Mouse (Mus musculus) right cerebral cortex, adult 18-20 months (tissue): ENCODE data around the gene Cwc25.
"Not testable (repeated sequence)": the region's sequence is repeated elsewhere in the genome, so short reads cannot be mapped to it uniquely, and the experiment has no call there.

Experiments used
- DNase-seq: peaks from one replicate; pipeline ENCODE4 v3.0.0; 2022; ENCODE audit warnings: mixed read lengths

Cwc25 gene

GRCm38 (mm10) chr11:97771410-97771809 is 5.1 kb upstream of the Cwc25 start:
- DNase-seq = no peak

- no peak for DNase-seq
These were observed 3.3 kb upstream of the Cwc25 start for GRCm38 (mm10) chr11:97769704-97770103.

- DNase-seq = no peak
These were observed 4.7 kb downstream of the Cwc25 start for GRCm38 (mm10) chr11:97761638-97762037.

GRCm38 (mm10) chr11:97758942-97759341 is 7.4 kb downstream of the Cwc25 start:
- DNase-seq = no peak

GRCm38 (mm10) chr11:97758125-97758524 is 8.2 kb downstream of the Cwc25 start:
- DNase-seq = no peak

GRCm38 (mm10) chr11:97753277-97753676 is 13.1 kb downstream of the Cwc25 start:
- DNase-seq = peak; percentile 80

GRCm38 (mm10) chr11:97748496-97748895 is 17.9 kb downstream of the Cwc25 start:
- DNase-seq = no peak

- no peak for DNase-seq
These were observed 18.6 kb downstream of the Cwc25 start for GRCm38 (mm10) chr11:97747773-97748172.

GRCm38 (mm10) chr11:97745331-97745721 is 21.0 kb downstream of the Cwc25 start:
- no peak for DNase-seq

GRCm38 (mm10) chr11:97744718-97745330 is 21.5 kb downstream of the Cwc25 start:
- peak; percentile 99 for DNase-seq

- no peak for DNase-seq
These were observed 22.2 kb downstream of the Cwc25 start, which contains the start of gene Pip4k2b for GRCm38 (mm10) chr11:97744063-97744717. Gene Pip4k2b, minus strand, starts transcription at chr11:97744704.

- no peak for DNase-seq
These were observed 22.9 kb downstream of the Cwc25 start for GRCm38 (mm10) chr11:97743423-97743822.

GRCm38 (mm10) chr11:97742591-97742990 is 23.8 kb downstream of the Cwc25 start:
- no peak for DNase-seq

- no peak for DNase-seq
These were observed 24.2 kb downstream of the Cwc25 start for GRCm38 (mm10) chr11:97742157-97742556.

GRCm38 (mm10) chr11:97740190-97740589 is 26.2 kb downstream of the Cwc25 start:
- DNase-seq = peak; percentile 49

- DNase-seq = no peak
These were observed 27.2 kb downstream of the Cwc25 start for GRCm38 (mm10) chr11:97739155-97739554.

- no peak for DNase-seq
These were observed 27.7 kb downstream of the Cwc25 start for GRCm38 (mm10) chr11:97738703-97739102.

- DNase-seq = no peak
These were observed 28.8 kb downstream of the Cwc25 start for GRCm38 (mm10) chr11:97737600-97737999.

GRCm38 (mm10) chr11:97736645-97737044 is 29.7 kb downstream of the Cwc25 start:
- DNase-seq = no peak

- not testable (repeated sequence) for DNase-seq
These were observed 31.5 kb downstream of the Cwc25 start for GRCm38 (mm10) chr11:97734810-97735209.

- no peak for DNase-seq
These were observed 32.7 kb downstream of the Cwc25 start for GRCm38 (mm10) chr11:97733689-97734088.

- DNase-seq = no peak
These were observed 37.6 kb downstream of the Cwc25 start for GRCm38 (mm10) chr11:97728730-97729129.

- no peak for DNase-seq
These were observed 38.0 kb downstream of the Cwc25 start for GRCm38 (mm10) chr11:97728311-97728710.

- DNase-seq = no peak
These were observed 42.6 kb downstream of the Cwc25 start for GRCm38 (mm10) chr11:97723709-97724108.

GRCm38 (mm10) chr11:97721338-97721737 is 45.0 kb downstream of the Cwc25 start:
- no peak for DNase-seq
